Mouse (Mus musculus) E14TG2a.4 (cell line): ENCODE results near the gene March6.

ENCODE experiments used
- H3K27me3 ChIP-seq: 2 replicates; pipeline ENCODE4 v1.6.1; 2014; ENCODE audit warnings: low read length, control low read depth; ENCODE audit not compliant: insufficient read depth
- H3K36me3 ChIP-seq: 2 replicates; pipeline ENCODE4 v1.6.1; 2014; ENCODE audit warnings: low read length, control low read depth; ENCODE audit not compliant: insufficient read depth
- H3K4me1 ChIP-seq: replicated peaks from 2 replicates; pipeline ENCODE4 v1.6.1; 2014; ENCODE audit warnings: low read depth, low read length, control low read depth
- H3K4me3 ChIP-seq: replicated peaks from 2 replicates; pipeline ENCODE4 v1.5.1; 2014; ENCODE audit warnings: mild to moderate bottlenecking, low read length
- H3K9me3 ChIP-seq: 2 replicates; pipeline ENCODE4 v1.6.1; 2014; ENCODE audit warnings: low read length, control low read depth
- CTCF ChIP-seq: conservative IDR thresholded peaks from 2 replicates; pipeline ENCODE4 v1.5.1; 2014; ENCODE audit warnings: low read length
- NANOG ChIP-seq: IDR thresholded peaks from 2 replicates; pipeline ENCODE4 v1.6.1; 2014; ENCODE audit warnings: borderline replicate concordance, low read length, mixed read lengths
- POU5F1 ChIP-seq: IDR thresholded peaks from 2 replicates; pipeline ENCODE4 v1.6.1; 2014; ENCODE audit warnings: low read length, borderline replicate concordance

The March6 gene

GRCm38 (mm10) chr15:31550381-31550780 is 19.5 kb upstream of the March6 start:
- Histone ChIP-seq H3K4me1 (peaks cover 48% of the 10 kb centered on the region), H3K36me3 (no peaks in the 10 kb centered on the region), H3K9me3 (no peaks in the 10 kb centered on the region), H3K4me3 (no peak overlapping the region), H3K27me3 (no peaks in the 10 kb centered on the region)
- TF ChIP-seq POU5F1 (no peak), CTCF (no peak), NANOG (no peak)

- Histone ChIP-seq H3K36me3 (no peaks in the 10 kb centered on the region), H3K4me1 (peaks cover 56% of the 10 kb centered on the region), H3K4me3 (no peak overlapping the region), H3K27me3 (no peaks in the 10 kb centered on the region), H3K9me3 (no peaks in the 10 kb centered on the region)
- no peak for TF ChIP-seq POU5F1
- no peak for TF ChIP-seq CTCF
- no peak for TF ChIP-seq NANOG
Observed at GRCm38 (mm10) chr15:31547421-31547820, 16.6 kb upstream of the March6 start.

- no peak for TF ChIP-seq POU5F1
- TF ChIP-seq NANOG = no peak
- no peak for TF ChIP-seq CTCF
- Histone ChIP-seq H3K27me3 (no peaks in the 10 kb centered on the region), H3K4me1 (peaks cover 68% of the 10 kb centered on the region), H3K9me3 (no peaks in the 10 kb centered on the region), H3K4me3 (no peak overlapping the region), H3K36me3 (no peaks in the 10 kb centered on the region)
Observed at GRCm38 (mm10) chr15:31546291-31546690, 15.4 kb upstream of the March6 start.

GRCm38 (mm10) chr15:31545058-31545457 is 14.2 kb upstream of the March6 start:
- Histone ChIP-seq H3K9me3 (peaks cover 12% of the 10 kb centered on the region), H3K36me3 (no peaks in the 10 kb centered on the region), H3K4me1 (peaks cover 74% of the 10 kb centered on the region), H3K4me3 (no peak overlapping the region), H3K27me3 (no peaks in the 10 kb centered on the region)
- no peak for TF ChIP-seq CTCF
- TF ChIP-seq NANOG = no peak
- no peak for TF ChIP-seq POU5F1

- TF ChIP-seq POU5F1 (no peak), NANOG (no peak), CTCF (no peak)
- no peaks in the 10 kb centered on the region for H3K36me3 ChIP-seq
- no peak overlapping the region for H3K4me3 ChIP-seq
- peaks cover 62% of the 10 kb centered on the region for H3K4me1 ChIP-seq
- H3K27me3 ChIP-seq = no peaks in the 10 kb centered on the region
- H3K9me3 ChIP-seq = peaks cover 30% of the 10 kb centered on the region
Observed at GRCm38 (mm10) chr15:31543246-31543645, 12.4 kb upstream of the March6 start.

GRCm38 (mm10) chr15:31542013-31542958 is 11.4 kb upstream of the March6 start:
- TF ChIP-seq CTCF (no peak), NANOG (no peak), POU5F1 (no peak)
- H3K9me3 ChIP-seq = peaks cover 39% of the 10 kb centered on the region
- H3K36me3 ChIP-seq = peaks cover 4% of the 10 kb centered on the region; the same call in 1 of the 2 replicates
- peaks cover 52% of the 10 kb centered on the region for H3K4me1 ChIP-seq
- no peaks in the 10 kb centered on the region for H3K27me3 ChIP-seq
- H3K4me3 ChIP-seq = peak overlapping the region; percentile 53

GRCm38 (mm10) chr15:31540513-31540802 is 9.6 kb upstream of the March6 start:
- H3K9me3 ChIP-seq = peaks cover 54% of the 10 kb centered on the region
- no peak for TF ChIP-seq POU5F1
- no peak for TF ChIP-seq CTCF
- no peak for TF ChIP-seq NANOG

GRCm38 (mm10) chr15:31539643-31540512 is 9.0 kb upstream of the March6 start:
- Histone ChIP-seq H3K27me3 (no peaks in the 10 kb centered on the region), H3K4me1 (peaks cover 51% of the 10 kb centered on the region), H3K9me3 (peaks cover 54% of the 10 kb centered on the region), H3K36me3 (peaks cover 4% of the 10 kb centered on the region; the same call in 1 of the 2 replicates), H3K4me3 (no peak overlapping the region)
- TF ChIP-seq CTCF = no peak
- no peak for TF ChIP-seq NANOG
- TF ChIP-seq POU5F1 = no peak

More at GRCm38 (mm10) chr15:31540513-31540802, 9.6 kb upstream of the March6 start:
- H3K27me3 ChIP-seq = no peaks in the 10 kb centered on the region
- H3K4me3 ChIP-seq = no peak overlapping the region
- peaks cover 4% of the 10 kb centered on the region; the same call in 1 of the 2 replicates for H3K36me3 ChIP-seq
- peaks cover 55% of the 10 kb centered on the region for H3K4me1 ChIP-seq
